Mouse (Mus musculus) natural killer cell, adult 2 months (primary cell): ENCODE results near the gene Itih4.

Source experiments
- DNase-seq, 2 experiments: peaks; one replicate each; pipeline ENCODE4 v3.0.0; 2022; ENCODE audit warnings: low spot score in 2 of 2

Itih4 gene

GRCm38 (mm10) chr14:30879794-30880193 is 6.5 kb upstream of the Itih4 start:
- no peak for DNase-seq

- DNase-seq, result no peak
These were observed 6.0 kb upstream of the Itih4 start for GRCm38 (mm10) chr14:30880251-30880650.

GRCm38 (mm10) chr14:30880811-30881717 is 5.2 kb upstream of the Itih4 start:
- no peak for DNase-seq

- no peak for DNase-seq
These were observed 4.6 kb upstream of the Itih4 start for GRCm38 (mm10) chr14:30881718-30882108.

- DNase-seq, result no peak
These were observed 978 bp upstream of the Itih4 start for GRCm38 (mm10) chr14:30885298-30885697.

GRCm38 (mm10) chr14:30888271-30888732 is 2.0 kb downstream of the Itih4 start:
- DNase-seq, result no peak

- DNase-seq, result no peak
These were observed 13.7 kb downstream of the Itih4 start for GRCm38 (mm10) chr14:30899972-30900371.

GRCm38 (mm10) chr14:30902628-30903027 is 16.4 kb downstream of the Itih4 start:
- DNase-seq, result no peak

- no peak for DNase-seq
These were observed 16.8 kb downstream of the Itih4 start for GRCm38 (mm10) chr14:30903036-30903435.

GRCm38 (mm10) chr14:30904307-30904706 is 18.0 kb downstream of the Itih4 start:
- DNase-seq, result no peak

GRCm38 (mm10) chr14:30906001-30906400 is 19.7 kb downstream of the Itih4 start:
- DNase-seq, result no peak

GRCm38 (mm10) chr14:30907814-30908265 is 21.6 kb downstream of the Itih4 start:
- peak in 1 of 2 experiments; percentile 16 for DNase-seq

- no peak for DNase-seq
These were observed 24.9 kb downstream of the Itih4 start for GRCm38 (mm10) chr14:30911141-30911540.

GRCm38 (mm10) chr14:30912641-30913040 is 26.4 kb downstream of the Itih4 start:
- no peak for DNase-seq

- no peak for DNase-seq
These were observed 27.1 kb downstream of the Itih4 start for GRCm38 (mm10) chr14:30913404-30913803.

GRCm38 (mm10) chr14:30916516-30916915 is 30.2 kb downstream of the Itih4 start:
- no peak for DNase-seq

GRCm38 (mm10) chr14:30922053-30922670 is 35.9 kb downstream of the Itih4 start:
- DNase-seq, result no peak

GRCm38 (mm10) chr14:30923375-30924105 is 37.3 kb downstream of the Itih4 start, which contains the start of gene Itih3:
Gene Itih3 (minus strand): TSS chr14:30923760.
- DNase-seq, result no peak

GRCm38 (mm10) chr14:30925492-30925891 is 39.2 kb downstream of the Itih4 start:
- DNase-seq, result no peak

GRCm38 (mm10) chr14:30930386-30930785 is 44.1 kb downstream of the Itih4 start:
- DNase-seq, result no peak

GRCm38 (mm10) chr14:30933351-30933750 is 47.1 kb downstream of the Itih4 start:
- no peak for DNase-seq

GRCm38 (mm10) chr14:30942254-30942653 is 56.0 kb downstream of the Itih4 start:
- no peak for DNase-seq
